Comparison of ENCODE assay signal across 23 mouse cellular contexts in genomic region chr5:36878801-36879200, GRCm38 (mm10). TPM values are rescaled to one million over a fixed set of nuclear protein-coding genes. Genes with fewer than 3 reads are reported as not detected.
DNase-seq lines count a peak whose midpoint lies in the region; ATAC-seq and TF ChIP-seq lines count a peak whose summit lies in the region.
"Had no signal": no experiment of that assay in that cellular context is flagged by ENCODE, and none has a peak within 500 bp of the region (broad histone marks: within the 10 kb centered on the region; RNA-seq: fewer than 3 reads in every experiment).

No protein-coding gene starts in this region.

- H3K27ac ChIP-seq in left cerebral cortex, adult 2 months = peak overlapping the region; percentile 18; the same call in 1 of the 2 replicates
- H3K27ac ChIP-seq: embryonic facial prominence, embryonic 10.5 days; embryonic facial prominence, embryonic 13.5 days; forebrain, embryonic 13.5 days; gastrocnemius, adult 2 months; hindbrain, embryonic 12.5 days; hindbrain, embryonic 15.5 days had no signal

- peak; percentile 26 for DNase-seq in cerebellum, adult 11 months
- peak; percentile 52 for DNase-seq in cerebellum, adult 9-10 months
- DNase-seq in cerebellum, postnatal 4 days (ENCODE audit: low spot score in 2 of 2) = no peak
- no peak for DNase-seq in left cerebral cortex, adult 2 months (ENCODE audit: extremely low spot score in 1 of 2, low spot score in 2 of 2)
- no peak for DNase-seq in left cerebral cortex, postnatal 10 days (ENCODE audit: extremely low spot score in 1 of 2, low spot score in 2 of 2)
- DNase-seq: adrenal gland, adult 8-10 months; adrenal gland, postnatal 25 days; embryo, embryonic 11 days; forebrain, postnatal 0 days; gastrocnemius, adult 2 months; gastrocnemius, postnatal 14 days; heart, adult 11 months; kidney, adult 2 months had no signal

- no peak for TF ChIP-seq CTCF in left cerebral cortex, adult 2 months (IDR thresholded peaks at IDR 0.05)

- no peak overlapping the region for H3K4me3 ChIP-seq in left cerebral cortex, adult 2 months
- H3K4me3 ChIP-seq: embryonic facial prominence, embryonic 10.5 days; embryonic facial prominence, embryonic 13.5 days; erythroblast, embryonic 14.5 days; forebrain, embryonic 13.5 days; gastrocnemius, adult 2 months; hindbrain, embryonic 12.5 days; hindbrain, embryonic 15.5 days had no signal

- intact Hi-C loops in left cerebral cortex, adult 2 months (cut with DNase I) = no loop called here
- intact Hi-C loops in left cerebral cortex, postnatal 10 days (cut with DNase I) = no loop called here

- no peak for ATAC-seq in cerebellum, adult (ENCODE audit: insufficient number of reproducible peaks, low FRiP score, low TSS enrichment)
- ATAC-seq: activated CD4-positive, CD25-positive, alpha-beta regulatory T cell, adult 4 months; forebrain, embryonic 13.5 days; forebrain, postnatal 0 days; intestine, postnatal 0 days had no signal

RNA-seq across cellular contexts. Expression of gene Ppp2r2c, which starts 10.5 kb away (rescaled TPM):
- total RNA-seq in left cerebral cortex, adult 2 months (2021) = 100 to 1,000 TPM; 448 to 462 TPM
- 100 to 1,000 TPM; 380 to 391 TPM for total RNA-seq in left cerebral cortex, postnatal 10 days (2021)
- total RNA-seq: hematopoietic stem cell, adult 5-6 weeks had no signal

RNA-seq across cellular contexts. Expression of gene Man2b2, which starts 48.3 kb away (rescaled TPM):
- 10 to 100 TPM; 25.3 to 25.8 TPM for total RNA-seq in left cerebral cortex, adult 2 months (2021)
- total RNA-seq in left cerebral cortex, postnatal 10 days (2021) = 10 to 100 TPM; 18.2 to 23.1 TPM

Comparison
In these comparisons a context has a peak if more than half of its experiments do, and no peak if none do; other contexts are left out.
1. DNase-seq: peak in cerebellum, adult 11 months (single experiment) and cerebellum, adult 9-10 months (single experiment); none in cerebellum, postnatal 4 days (0 of 2), left cerebral cortex, adult 2 months (0 of 2) and left cerebral cortex, postnatal 10 days (0 of 2).